In genomic region chr11:120873206-120873605, GRCm38 (mm10) we compare ENCODE assay signal across 12 mouse cellular contexts. TPM values are rescaled to one million over a fixed set of nuclear protein-coding genes. Genes with fewer than 3 reads are reported as not detected.
A peak's percentile ranks its signal among the peaks of the same experiment; 100 is the strongest.
DNase-seq lines count a peak whose midpoint lies in the region; ATAC-seq and TF ChIP-seq lines count a peak whose summit lies in the region.
"Had no signal": no experiment of that assay in that cellular context is flagged by ENCODE, and none has a peak within 500 bp of the region (broad histone marks: within the 10 kb centered on the region; RNA-seq: fewer than 3 reads in every experiment).

No protein-coding gene starts in this region.

- peak; percentile 90 for DNase-seq in heart, adult 11 months
- DNase-seq in gastrocnemius, adult 8-10 months (ENCODE audit: low spot score in 2 of 2), result peak; percentile 27 to 41
- peak; percentile 31 for DNase-seq in stomach, postnatal 0 days (ENCODE audit: low spot score)
- no peak for DNase-seq in lung, postnatal 14 days
- DNase-seq in heart, embryonic 10.5 days (ENCODE audit: low spot score), result no peak
- DNase-seq: B cell, adult 2 months; left cerebral cortex, postnatal 4 days had no signal

- no peak overlapping the region for H3K27ac ChIP-seq in heart, embryonic 12.5 days (ENCODE audit: poor library complexity, severe bottlenecking)
- peak overlapping the region; percentile 46; the same call in 1 of the 2 replicates for H3K27ac ChIP-seq in neural tube, embryonic 13.5 days (replicated peaks)
- no peak overlapping the region for H3K27ac ChIP-seq in neural tube, embryonic 15.5 days (replicated peaks)
- H3K27ac ChIP-seq in stomach, postnatal 0 days (replicated peaks), result 0 out of 2 replicates have a peak overlapping the region, but pooled peaks have one; percentile 13
- no peak overlapping the region for H3K27ac ChIP-seq in heart, embryonic 10.5 days
- H3K27ac ChIP-seq: heart, embryonic 13.5 days had no signal

- H3K4me2 ChIP-seq in heart, embryonic 12.5 days, result no peak overlapping the region
- no peak overlapping the region for H3K4me2 ChIP-seq in neural tube, embryonic 13.5 days
- no peak overlapping the region for H3K4me2 ChIP-seq in neural tube, embryonic 15.5 days
- H3K4me2 ChIP-seq in stomach, postnatal 0 days (replicated peaks; ENCODE audit: low read depth), result no peak overlapping the region
- H3K4me2 ChIP-seq: heart, embryonic 13.5 days had no signal

- no peak for ATAC-seq in heart, embryonic 12.5 days (ENCODE audit: insufficient number of reproducible peaks, low FRiP score)
- ATAC-seq in neural tube, embryonic 13.5 days (ENCODE audit: low read depth), result no peak
- no peak for ATAC-seq in neural tube, embryonic 15.5 days (ENCODE audit: low FRiP score)
- ATAC-seq in stomach, postnatal 0 days (ENCODE audit: low FRiP score, low TSS enrichment), result peak; percentile 30
- ATAC-seq: forebrain, embryonic 14.5 days had no signal

- TF ChIP-seq EP300 in stomach, postnatal 0 days (optimal IDR thresholded peaks at IDR 0.05), result no peak

- no peaks in the 10 kb centered on the region for H3K27me3 ChIP-seq in heart, embryonic 12.5 days (replicated peaks)
- H3K27me3 ChIP-seq in neural tube, embryonic 13.5 days, result no peaks in the 10 kb centered on the region
- no peaks in the 10 kb centered on the region for H3K27me3 ChIP-seq in neural tube, embryonic 15.5 days (replicated peaks)
- no peaks in the 10 kb centered on the region for H3K27me3 ChIP-seq in stomach, postnatal 0 days (ENCODE audit: control insufficient read depth, insufficient read depth, low read length)
- H3K27me3 ChIP-seq in heart, embryonic 10.5 days (ENCODE audit: insufficient read depth, poor library complexity, severe bottlenecking), result no peaks in the 10 kb centered on the region
- H3K27me3 ChIP-seq: heart, embryonic 13.5 days had no signal

- 81% methylated on average over 6 of the region's 6 CpGs for WGBS in heart, embryonic 12.5 days
- 80% methylated on average over 6 of the region's 6 CpGs for WGBS in neural tube, embryonic 13.5 days
- 86% methylated on average over 6 of the region's 6 CpGs for WGBS in neural tube, embryonic 15.5 days
- 79% methylated on average over 6 of the region's 6 CpGs for WGBS in stomach, postnatal 0 days
- 83% methylated on average over 6 of the region's 6 CpGs for WGBS in heart, embryonic 10.5 days

- no peaks in the 10 kb centered on the region for H3K4me1 ChIP-seq in heart, embryonic 12.5 days (replicated peaks)
- H3K4me1 ChIP-seq in neural tube, embryonic 13.5 days (replicated peaks), result no peaks in the 10 kb centered on the region
- H3K4me1 ChIP-seq in neural tube, embryonic 15.5 days, result no peaks in the 10 kb centered on the region
- H3K4me1 ChIP-seq in stomach, postnatal 0 days (replicated peaks; ENCODE audit: control insufficient read depth, insufficient read depth), result no peaks in the 10 kb centered on the region
- 0 out of 2 replicates have a peak, but pooled peaks cover 2% of the 10 kb centered on the region for H3K4me1 ChIP-seq in heart, embryonic 10.5 days
- H3K4me1 ChIP-seq: heart, embryonic 13.5 days had no signal

- no peaks in the 10 kb centered on the region for H3K9me3 ChIP-seq in heart, embryonic 12.5 days (replicated peaks)
- no peaks in the 10 kb centered on the region for H3K9me3 ChIP-seq in neural tube, embryonic 13.5 days
- H3K9me3 ChIP-seq in neural tube, embryonic 15.5 days (replicated peaks), result no peaks in the 10 kb centered on the region
- no peaks in the 10 kb centered on the region for H3K9me3 ChIP-seq in stomach, postnatal 0 days (ENCODE audit: control insufficient read depth, low read length)
- H3K9me3 ChIP-seq in heart, embryonic 10.5 days, result no peaks in the 10 kb centered on the region
- H3K9me3 ChIP-seq: heart, embryonic 13.5 days had no signal

- no peak overlapping the region for H3K4me3 ChIP-seq in heart, embryonic 12.5 days
- H3K4me3 ChIP-seq in neural tube, embryonic 13.5 days, result no peak overlapping the region
- H3K4me3 ChIP-seq in neural tube, embryonic 15.5 days (replicated peaks), result no peak overlapping the region
- no peak overlapping the region for H3K4me3 ChIP-seq in stomach, postnatal 0 days (ENCODE audit: low read depth, low read length)
- no peak overlapping the region for H3K4me3 ChIP-seq in heart, embryonic 10.5 days
- H3K4me3 ChIP-seq: heart, embryonic 13.5 days had no signal

- no peak overlapping the region for H3K9ac ChIP-seq in heart, embryonic 12.5 days
- H3K9ac ChIP-seq in neural tube, embryonic 13.5 days, result no peak overlapping the region
- H3K9ac ChIP-seq in neural tube, embryonic 15.5 days (replicated peaks), result no peak overlapping the region
- H3K9ac ChIP-seq in stomach, postnatal 0 days (ENCODE audit: low read length), result no peak overlapping the region
- H3K9ac ChIP-seq: heart, embryonic 13.5 days had no signal

- peaks cover 5% of the 10 kb centered on the region; the same call in 1 of the 2 replicates for H3K36me3 ChIP-seq in heart, embryonic 12.5 days
- H3K36me3 ChIP-seq in neural tube, embryonic 13.5 days, result peaks cover 6% of the 10 kb centered on the region
- H3K36me3 ChIP-seq in neural tube, embryonic 15.5 days, result 0 out of 2 replicates have a peak, but pooled peaks cover 7% of the 10 kb centered on the region
- H3K36me3 ChIP-seq in stomach, postnatal 0 days (ENCODE audit: control insufficient read depth, insufficient read depth, low read length), result no peaks in the 10 kb centered on the region; the same call in 1 of the 2 replicates
- peaks cover 8% of the 10 kb centered on the region; the same call in 1 of the 2 replicates for H3K36me3 ChIP-seq in heart, embryonic 10.5 days

- TF ChIP-seq CTCF in stomach, postnatal 0 days (IDR thresholded peaks at IDR 0.05; ENCODE audit: low read depth), result no peak

RNA-seq across cellular contexts. Expression of gene Fasn, which starts 48.9 kb away (rescaled TPM):
- polyA plus RNA-seq in heart, embryonic 12.5 days (2016; fragmentation: Nextera tagmentation; extraction: Ambion mirVana), result 45.1 and 47.5 TPM in 2 replicates
- 63.8 and 67.4 TPM in 2 replicates for polyA plus RNA-seq in neural tube, embryonic 13.5 days (2015; fragmentation: Nextera tagmentation; extraction: Ambion mirVana)
- polyA plus RNA-seq in neural tube, embryonic 15.5 days (2015; fragmentation: Nextera tagmentation; extraction: Ambion mirVana), result 67.9 and 71.0 TPM in 2 replicates
- total RNA-seq in gastrocnemius, adult 8-10 months (2022), result 10 to 100 TPM in 2 of 4 experiments, 1 to 10 TPM in 2; 8.4 to 12.2 (median 9.4) TPM
- 16.0 and 19.7 TPM in 2 replicates for polyA plus RNA-seq in stomach, postnatal 0 days (2015; fragmentation: Nextera tagmentation; extraction: Ambion mirVana)
- polyA plus RNA-seq in heart, embryonic 10.5 days (2016; fragmentation: Nextera tagmentation; extraction: Ambion mirVana), result 55.2 and 74.9 TPM in 2 replicates

RNA-seq across cellular contexts. Expression of gene Ccdc57, which starts 59.5 kb away (rescaled TPM):
- polyA plus RNA-seq in heart, embryonic 12.5 days (2016; fragmentation: Nextera tagmentation; extraction: Ambion mirVana), result 4.7 and 4.9 TPM in 2 replicates
- polyA plus RNA-seq in neural tube, embryonic 13.5 days (2015; fragmentation: Nextera tagmentation; extraction: Ambion mirVana), result 3.9 and 4.2 TPM in 2 replicates
- polyA plus RNA-seq in neural tube, embryonic 15.5 days (2015; fragmentation: Nextera tagmentation; extraction: Ambion mirVana), result 5.9 and 6.2 TPM in 2 replicates
- 1 to 10 TPM; 2.3 to 5.4 (median 3.6) TPM for total RNA-seq in gastrocnemius, adult 8-10 months (2022)
- 1.1 and 1.4 TPM in 2 replicates for polyA plus RNA-seq in stomach, postnatal 0 days (2015; fragmentation: Nextera tagmentation; extraction: Ambion mirVana)
- 6.0 and 6.5 TPM in 2 replicates for polyA plus RNA-seq in heart, embryonic 10.5 days (2016; fragmentation: Nextera tagmentation; extraction: Ambion mirVana)

Comparison
In these comparisons a context has a peak if more than half of its experiments do, and no peak if none do; other contexts are left out.
1. DNase-seq: peak in heart, adult 11 months (single experiment), gastrocnemius, adult 8-10 months (2 of 2) and stomach, postnatal 0 days (single experiment); none in lung, postnatal 14 days (single experiment) and heart, embryonic 10.5 days (single experiment).
2. H3K27ac ChIP-seq: peak in neural tube, embryonic 13.5 days (single experiment) and stomach, postnatal 0 days (single experiment); none in heart, embryonic 12.5 days (single experiment), neural tube, embryonic 15.5 days (single experiment) and heart, embryonic 10.5 days (single experiment).